Mouse (Mus musculus): Measurements from ENCODE around the gene Uck1.

DNA sequence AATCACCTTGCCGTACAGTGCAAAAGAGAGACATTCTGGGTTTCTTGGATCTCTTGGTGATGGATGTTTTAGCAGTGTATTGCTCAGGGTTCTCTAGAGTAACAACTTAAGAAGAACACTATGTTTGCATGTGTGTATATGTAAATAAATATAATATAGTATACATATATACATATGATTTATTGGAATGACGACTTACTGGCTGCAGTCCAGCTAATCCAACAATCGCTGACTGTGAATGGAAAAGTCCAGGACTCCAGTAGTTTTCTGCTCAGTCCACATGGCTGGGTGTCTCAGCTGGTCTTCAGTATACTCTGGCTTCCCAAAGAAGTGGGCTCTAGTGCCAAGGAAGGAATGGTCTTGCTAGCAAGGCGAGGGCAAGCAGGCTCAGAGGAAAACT is 22.4 kb downstream of the Uck1 start:
- TF ChIP-seq CTCF (IDR thresholded peaks at IDR 0.05): no peak
- TF ChIP-seq EP300 (IDR thresholded peaks at IDR 0.05): no peak

All from lung, postnatal 0 days (tissue).